Mouse (Mus musculus) E14TG2a.4 (cell line): Measurements from ENCODE around the gene Pou2f3.

Source experiments
- H3K27me3 ChIP-seq: 2 replicates; pipeline ENCODE4 v1.6.1; 2014; ENCODE audit warnings: low read length, control low read depth; ENCODE audit not compliant: insufficient read depth
- H3K36me3 ChIP-seq: 2 replicates; pipeline ENCODE4 v1.6.1; 2014; ENCODE audit warnings: low read length, control low read depth; ENCODE audit not compliant: insufficient read depth
- H3K4me1 ChIP-seq: replicated peaks from 2 replicates; pipeline ENCODE4 v1.6.1; 2014; ENCODE audit warnings: low read depth, low read length, control low read depth
- H3K4me3 ChIP-seq: replicated peaks from 2 replicates; pipeline ENCODE4 v1.5.1; 2014; ENCODE audit warnings: mild to moderate bottlenecking, low read length
- H3K9me3 ChIP-seq: 2 replicates; pipeline ENCODE4 v1.6.1; 2014; ENCODE audit warnings: low read length, control low read depth
- CTCF ChIP-seq: conservative IDR thresholded peaks from 2 replicates; pipeline ENCODE4 v1.5.1; 2014; ENCODE audit warnings: low read length
- NANOG ChIP-seq: IDR thresholded peaks from 2 replicates; pipeline ENCODE4 v1.6.1; 2014; ENCODE audit warnings: borderline replicate concordance, low read length, mixed read lengths
- POU5F1 ChIP-seq: IDR thresholded peaks from 2 replicates; pipeline ENCODE4 v1.6.1; 2014; ENCODE audit warnings: low read length, borderline replicate concordance

Gene Pou2f3

GRCm38 (mm10) chr9:43241291-43241690 is 31.1 kb upstream of the Pou2f3 start:
- no peaks in the 10 kb centered on the region for H3K9me3 ChIP-seq
- no peak overlapping the region for H3K4me3 ChIP-seq
- peaks cover 47% of the 10 kb centered on the region for H3K4me1 ChIP-seq
- peaks cover 83% of the 10 kb centered on the region for H3K27me3 ChIP-seq
- TF ChIP-seq POU5F1 (no peak), CTCF (no peak), NANOG (no peak)
- no peaks in the 10 kb centered on the region for H3K36me3 ChIP-seq

- TF ChIP-seq POU5F1 (no peak), NANOG (no peak), CTCF (no peak)
- Histone ChIP-seq H3K36me3 (no peaks in the 10 kb centered on the region), H3K9me3 (no peaks in the 10 kb centered on the region), H3K4me3 (peak overlapping the region; percentile 81; the same call in 1 of the 2 replicates), H3K4me1 (peaks cover 47% of the 10 kb centered on the region), H3K27me3 (peaks cover 90% of the 10 kb centered on the region)
Measured at GRCm38 (mm10) chr9:43240594-43240900, 30.4 kb upstream of the Pou2f3 start.

GRCm38 (mm10) chr9:43239712-43240593 is 29.8 kb upstream of the Pou2f3 start, which contains the start of gene Oaf:
TSS of gene Oaf (minus strand) at chr9:43239911.
- H3K36me3 ChIP-seq, result no peaks in the 10 kb centered on the region
- H3K27me3 ChIP-seq, result peaks cover 91% of the 10 kb centered on the region
- H3K4me1 ChIP-seq, result peaks cover 42% of the 10 kb centered on the region
- no peaks in the 10 kb centered on the region for H3K9me3 ChIP-seq
- peak within 1 kb of the TSS; percentile 81 for H3K4me3 ChIP-seq
- no peak for TF ChIP-seq CTCF
- no peak for TF ChIP-seq NANOG
- no peak for TF ChIP-seq POU5F1

GRCm38 (mm10) chr9:43238631-43239545 is 28.7 kb upstream of the Pou2f3 start:
- Histone ChIP-seq H3K27me3 (peaks cover 90% of the 10 kb centered on the region), H3K4me1 (peaks cover 34% of the 10 kb centered on the region), H3K36me3 (no peaks in the 10 kb centered on the region), H3K4me3 (peak overlapping the region; percentile 81), H3K9me3 (no peaks in the 10 kb centered on the region)
- TF ChIP-seq POU5F1 (no peak), NANOG (no peak), CTCF (no peak)

GRCm38 (mm10) chr9:43238167-43238566 is 28.0 kb upstream of the Pou2f3 start:
- H3K27me3 ChIP-seq, result peaks cover 90% of the 10 kb centered on the region
- TF ChIP-seq CTCF (no peak), NANOG (no peak), POU5F1 (no peak)
- no peaks in the 10 kb centered on the region for H3K36me3 ChIP-seq
- H3K4me3 ChIP-seq, result 0 out of 2 replicates have a peak overlapping the region, but pooled peaks have one; percentile 81
- H3K4me1 ChIP-seq, result peaks cover 33% of the 10 kb centered on the region
- H3K9me3 ChIP-seq, result no peaks in the 10 kb centered on the region

GRCm38 (mm10) chr9:43237111-43237775 is 27.1 kb upstream of the Pou2f3 start:
- TF ChIP-seq CTCF (no peak), NANOG (no peak)
- H3K9me3 ChIP-seq, result no peaks in the 10 kb centered on the region
- no peak overlapping the region for H3K4me3 ChIP-seq
- H3K27me3 ChIP-seq, result peaks cover 85% of the 10 kb centered on the region
- peaks cover 33% of the 10 kb centered on the region for H3K4me1 ChIP-seq
- H3K36me3 ChIP-seq, result no peaks in the 10 kb centered on the region

GRCm38 (mm10) chr9:43236576-43236975 is 26.4 kb upstream of the Pou2f3 start:
- H3K27me3 ChIP-seq, result peaks cover 83% of the 10 kb centered on the region
- no peak overlapping the region for H3K4me3 ChIP-seq
- no peaks in the 10 kb centered on the region for H3K9me3 ChIP-seq
- TF ChIP-seq CTCF (no peak), NANOG (no peak), POU5F1 (no peak)
- H3K4me1 ChIP-seq, result peaks cover 33% of the 10 kb centered on the region
- no peaks in the 10 kb centered on the region for H3K36me3 ChIP-seq

GRCm38 (mm10) chr9:43236106-43236505 is 25.9 kb upstream of the Pou2f3 start:
- Histone ChIP-seq H3K9me3 (no peaks in the 10 kb centered on the region), H3K4me1 (peaks cover 33% of the 10 kb centered on the region), H3K4me3 (no peak overlapping the region), H3K27me3 (peaks cover 79% of the 10 kb centered on the region), H3K36me3 (no peaks in the 10 kb centered on the region)
- TF ChIP-seq POU5F1 (no peak), CTCF (no peak), NANOG (no peak)
